Mouse (Mus musculus): ENCODE results near the gene Fam47e.

DNA sequence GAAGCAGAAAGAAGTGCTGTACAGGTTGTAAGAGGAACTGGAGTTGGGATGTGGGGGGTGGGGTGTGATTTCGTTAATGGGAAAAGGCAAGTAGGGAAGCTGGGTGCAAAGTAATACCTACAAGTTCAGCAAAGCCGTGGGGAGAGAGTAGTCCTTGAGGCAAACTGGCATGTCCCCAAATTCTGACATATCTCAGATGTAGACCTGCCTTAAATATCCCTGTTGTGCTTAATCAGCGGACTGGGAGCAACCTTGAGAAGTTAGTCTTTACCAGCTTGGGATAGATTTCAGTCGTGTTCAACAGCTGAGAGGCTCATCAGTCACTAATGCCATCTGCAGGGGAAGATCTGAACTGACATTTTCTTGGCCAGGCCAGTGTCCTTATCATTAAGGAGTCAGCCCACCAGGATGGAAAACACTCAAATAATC, 48.6 kb upstream of the Fam47e start:
- no peak for TF ChIP-seq POLR2A (IDR thresholded peaks at IDR 0.05; ENCODE audit: borderline replicate concordance, extremely low read depth, insufficient read depth, insufficient read length, poor library complexity, severe bottlenecking)
- TF ChIP-seq CTCF (IDR thresholded peaks at IDR 0.05; ENCODE audit: borderline replicate concordance, extremely low read depth, insufficient read depth, insufficient read length), result peak; percentile 36; the same call in 1 of the 2 replicates
